Mouse (Mus musculus) neural tube, embryonic 11.5 days (tissue): ENCODE data around the gene Med26. TPM values are rescaled to one million over a fixed set of nuclear protein-coding genes. Genes with fewer than 3 reads are reported as not detected.

ENCODE experiments used
- ATAC-seq: fragments of 200-750 bp; cut with Nextera tagmentation; 2 replicates; pipeline ENCODE4 v1.8.0; 2017; ENCODE audit warnings: moderate number of reproducible peaks, mild to moderate bottlenecking, moderate TSS enrichment, moderate library complexity; ENCODE audit not compliant: insufficient read depth, low FRiP score, low TSS enrichment
- DNase-seq: peaks from one replicate; pipeline ENCODE4 v3.0.0-alpha.2; 2015; ENCODE audit warnings: low spot score
- H3K27ac ChIP-seq: fragments of 300-500 bp; sonication (generic); 2 replicates; pipeline ENCODE4 v1.5.1; 2014; ENCODE audit warnings: low read depth, mild to moderate bottlenecking, low read length
- H3K27me3 ChIP-seq: fragments of 300-500 bp; sonication (generic); 2 replicates; pipeline ENCODE4 v1.6.1; 2014; ENCODE audit warnings: mild to moderate bottlenecking, low read length, mixed read lengths; ENCODE audit not compliant: control insufficient read depth, insufficient read depth
- H3K36me3 ChIP-seq: fragments of 300-500 bp; sonication (generic); 2 replicates; pipeline ENCODE4 v1.6.1; 2014; ENCODE audit warnings: mild to moderate bottlenecking, low read length, moderate library complexity, mixed read lengths; ENCODE audit not compliant: control insufficient read depth, insufficient read depth
- H3K4me1 ChIP-seq: fragments of 300-500 bp; sonication (generic); 2 replicates; pipeline ENCODE4 v1.6.1; 2014; ENCODE audit warnings: low read length, mixed read lengths; ENCODE audit not compliant: control insufficient read depth, insufficient read depth
- H3K4me2 ChIP-seq: fragments of 300-500 bp; sonication (generic); 2 replicates; pipeline ENCODE4 v1.6.1; 2014; ENCODE audit warnings: low read depth, mild to moderate bottlenecking, moderate library complexity
- H3K4me3 ChIP-seq: fragments of 300-500 bp; sonication (generic); 2 replicates; pipeline ENCODE4 v1.5.1; 2014; ENCODE audit warnings: low read depth, low read length
- H3K9ac ChIP-seq: fragments of 300-500 bp; sonication (generic); 2 replicates; pipeline ENCODE4 v1.6.1; 2014; ENCODE audit warnings: mild to moderate bottlenecking, low read length
- H3K9me3 ChIP-seq: fragments of 300-500 bp; sonication (generic); 2 replicates; pipeline ENCODE4 v1.6.1; 2016; ENCODE audit warnings: low read length; ENCODE audit not compliant: control insufficient read depth
- WGBS: fragments of 180-500 bp; shearing (Covaris S2); extraction: QIAGEN DNeasy Blood & Tissue Kit; methylation state at CpG from one replicate; pipeline ENCODE4 v1.1.7; 2014; 5-methylcytosine and 5-hydroxymethylcytosine counted together
- microRNA-seq: library from miRNA; unstranded; fragments of <30 nt; microRNA quantifications from one replicate; pipeline ENCODE4, GENCODE M21; 2016
- polyA plus RNA-seq: library from polyadenylated mRNA; unstranded; fragments of >200 nt; fragmentation: Nextera tagmentation; extraction: Ambion mirVana; gene quantifications from 2 replicates; pipeline ENCODE4 v1.2.1, GENCODE M21; 2014

Gene Med26
- polyA plus RNA-seq, 1 experiment from 2014 or later: 16.6 TPM

GRCm38 (mm10) chr8:72458457-72458856 is 89.6 kb downstream of the Med26 start:
- 90% methylated on average over 6 of the region's 6 CpGs for WGBS
- no peak overlapping the region for H3K4me3 ChIP-seq
- no peaks in the 10 kb centered on the region for H3K4me1 ChIP-seq
- no peak for ATAC-seq
- DNase-seq: no peak
- 0 out of 2 replicates have a peak, but pooled peaks cover 2% of the 10 kb centered on the region for H3K9me3 ChIP-seq
- H3K9ac ChIP-seq: no peak overlapping the region
- H3K36me3 ChIP-seq: peaks cover 31% of the 10 kb centered on the region
- H3K4me2 ChIP-seq: no peak overlapping the region
- no peaks in the 10 kb centered on the region for H3K27me3 ChIP-seq
- H3K27ac ChIP-seq: no peak overlapping the region

- no peaks in the 10 kb centered on the region for H3K27me3 ChIP-seq
- H3K36me3 ChIP-seq: peaks cover 26% of the 10 kb centered on the region
These were observed 90.3 kb downstream of the Med26 start for GRCm38 (mm10) chr8:72457806-72458205.

GRCm38 (mm10) chr8:72455317-72455716 is 92.8 kb downstream of the Med26 start:
- no peak for ATAC-seq
- Histone ChIP-seq H3K36me3 (peaks cover 10% of the 10 kb centered on the region), H3K4me2 (no peak overlapping the region), H3K4me1 (no peaks in the 10 kb centered on the region), H3K9ac (no peak overlapping the region), H3K27ac (no peak overlapping the region), H3K9me3 (0 out of 2 replicates have a peak, but pooled peaks cover 2% of the 10 kb centered on the region), H3K4me3 (no peak overlapping the region), H3K27me3 (no peaks in the 10 kb centered on the region)
- WGBS: 87% methylated on average over 4 of the region's 4 CpGs
- DNase-seq: no peak

More at GRCm38 (mm10) chr8:72457806-72458205, 90.3 kb downstream of the Med26 start:
- no peak overlapping the region for H3K27ac ChIP-seq
- H3K4me3 ChIP-seq: no peak overlapping the region
- WGBS: 91% methylated on average over 3 of the region's 3 CpGs
- no peak for ATAC-seq
- DNase-seq: no peak
- H3K4me2 ChIP-seq: no peak overlapping the region
- no peak overlapping the region for H3K9ac ChIP-seq
- 0 out of 2 replicates have a peak, but pooled peaks cover 2% of the 10 kb centered on the region for H3K9me3 ChIP-seq
- H3K4me1 ChIP-seq: no peaks in the 10 kb centered on the region

- DNase-seq: no peak
- H3K27me3 ChIP-seq: no peaks in the 10 kb centered on the region
- WGBS: 99% methylated on average over 2 of the region's 2 CpGs
- no peak overlapping the region for H3K4me2 ChIP-seq
- H3K9ac ChIP-seq: no peak overlapping the region
- H3K9me3 ChIP-seq: 0 out of 2 replicates have a peak, but pooled peaks cover 2% of the 10 kb centered on the region
- H3K36me3 ChIP-seq: peaks cover 6% of the 10 kb centered on the region
- no peak overlapping the region for H3K4me3 ChIP-seq
- no peaks in the 10 kb centered on the region for H3K4me1 ChIP-seq
- no peak for ATAC-seq
- H3K27ac ChIP-seq: no peak overlapping the region
These were observed 94.2 kb downstream of the Med26 start for GRCm38 (mm10) chr8:72453904-72454303.

- 0 out of 2 replicates have a peak, but pooled peaks cover 2% of the 10 kb centered on the region for H3K9me3 ChIP-seq
- DNase-seq (no peak), ATAC-seq (no peak)
- H3K27ac ChIP-seq: no peak overlapping the region
- H3K36me3 ChIP-seq: peaks cover 8% of the 10 kb centered on the region
- H3K9ac ChIP-seq: no peak overlapping the region
- 87% methylated on average over 8 of the region's 8 CpGs for WGBS
- no peaks in the 10 kb centered on the region for H3K27me3 ChIP-seq
- no peaks in the 10 kb centered on the region for H3K4me1 ChIP-seq
- no peak overlapping the region for H3K4me2 ChIP-seq
- H3K4me3 ChIP-seq: no peak overlapping the region
These were observed 96.6 kb downstream of the Med26 start for GRCm38 (mm10) chr8:72451516-72451915.

GRCm38 (mm10) chr8:72445071-72445470 is 103.0 kb downstream of the Med26 start:
- Histone ChIP-seq H3K4me2 (no peak overlapping the region), H3K27me3 (no peaks in the 10 kb centered on the region), H3K4me1 (no peaks in the 10 kb centered on the region), H3K27ac (no peak overlapping the region), H3K9me3 (no peaks in the 10 kb centered on the region), H3K36me3 (peaks cover 6% of the 10 kb centered on the region), H3K9ac (no peak overlapping the region), H3K4me3 (no peak overlapping the region)
- WGBS: 93% methylated on average over 6 of the region's 6 CpGs
- ATAC-seq: no peak
- no peak for DNase-seq

Small RNA genes within 50 kb of the gene (microRNA-seq; reads per million reads assigned to microRNA genes)
- gene Gm28019 (not detected), gene Mir7068 (2.3 reads per million)

Other genes starting within 250 kb of the Med26 start
- 35.7 and 38.2 TPM in 2 replicates for gene Gm10282, start 243.0 kb downstream of the Med26 start, polyA plus RNA-seq
- gene Klf2, start 229.2 kb downstream of the Med26 start, polyA plus RNA-seq: 6.0 and 6.2 TPM in 2 replicates
- gene Eps15l1, start 126.8 kb downstream of the Med26 start, polyA plus RNA-seq: 77.7 and 81.0 TPM in 2 replicates
- 1.2 and 1.9 TPM in 2 replicates for gene Calr3, start 104.4 kb downstream of the Med26 start, polyA plus RNA-seq
- gene 1700030K09Rik, start 104.4 kb downstream of the Med26 start, polyA plus RNA-seq: 13.3 and 15.4 TPM in 2 replicates
- gene Cherp, start 73.0 kb downstream of the Med26 start, polyA plus RNA-seq: 78.6 and 81.6 TPM in 2 replicates
- gene Slc35e1, start 55.7 kb downstream of the Med26 start, polyA plus RNA-seq: 13.6 and 14.6 TPM in 2 replicates
- gene Smim7, start 22.8 kb upstream of the Med26 start, polyA plus RNA-seq: 124 and 125 TPM in 2 replicates
- gene Tmem38a, start 23.8 kb upstream of the Med26 start, polyA plus RNA-seq: 17.3 and 17.5 TPM in 2 replicates
- gene Nwd1, start 98.4 kb upstream of the Med26 start, polyA plus RNA-seq: 0.12 and 0.16 TPM in 2 replicates
- gene Sin3b, start 175.0 kb upstream of the Med26 start, polyA plus RNA-seq: 167 and 169 TPM in 2 replicates
- 1.3 and 2.0 TPM in 2 replicates for gene F2rl3, start 213.6 kb upstream of the Med26 start, polyA plus RNA-seq